Mouse (Mus musculus): ENCODE results near the gene Epb41l2.

Epb41l2 gene

GRCm38 (mm10) chr10:25499323-25500071 lies 139.9 kb downstream of the Epb41l2 start:
- DNase-seq (ENCODE audit: low spot score), result no peak

DNA sequence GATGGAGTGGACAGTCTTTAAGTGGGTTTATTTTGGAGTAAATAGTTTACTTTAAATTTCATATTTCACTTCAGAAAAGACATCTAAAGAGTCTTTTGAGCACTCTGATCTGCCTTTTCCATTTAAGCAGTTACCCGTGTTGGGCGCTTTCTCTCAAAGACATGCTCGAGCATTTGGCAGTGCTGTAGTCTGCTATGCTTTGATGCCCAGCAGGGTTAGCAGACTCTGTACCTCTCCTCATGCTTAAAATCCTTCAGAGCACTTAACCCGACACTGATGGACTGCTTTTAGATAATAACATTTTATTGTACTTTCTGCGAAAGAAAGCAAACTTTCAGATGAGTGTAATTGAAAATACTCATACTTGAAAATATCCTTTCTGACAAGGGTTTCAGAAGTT lies 143.7 kb downstream of the Epb41l2 start:
- DNase-seq (ENCODE audit: low spot score), result no peak

DNA sequence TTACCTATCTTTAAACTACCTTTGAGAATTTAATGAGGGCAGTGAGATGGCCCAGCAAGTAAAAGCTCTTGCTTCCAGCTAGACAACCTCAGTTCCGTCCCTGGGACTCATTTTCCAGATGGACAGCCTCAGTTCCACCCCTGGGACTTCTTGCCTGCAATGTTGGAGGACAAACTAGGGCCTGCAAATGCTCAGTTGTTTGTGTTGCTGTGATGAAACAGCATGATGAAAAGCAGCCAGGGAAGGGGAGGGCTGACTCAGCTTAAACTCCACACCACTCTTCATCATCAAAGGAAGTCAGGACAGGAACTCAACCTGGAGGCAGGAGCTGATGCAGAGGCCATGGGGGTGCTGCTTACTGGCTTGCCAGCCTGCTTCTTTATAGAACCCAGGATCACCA lies 154.2 kb downstream of the Epb41l2 start:
- no peak for DNase-seq (ENCODE audit: low spot score)

- peak; percentile 21 for DNase-seq (ENCODE audit: low spot score)
Measured at GRCm38 (mm10) chr10:25519954-25520353, 160.4 kb downstream of the Epb41l2 start.

DNA sequence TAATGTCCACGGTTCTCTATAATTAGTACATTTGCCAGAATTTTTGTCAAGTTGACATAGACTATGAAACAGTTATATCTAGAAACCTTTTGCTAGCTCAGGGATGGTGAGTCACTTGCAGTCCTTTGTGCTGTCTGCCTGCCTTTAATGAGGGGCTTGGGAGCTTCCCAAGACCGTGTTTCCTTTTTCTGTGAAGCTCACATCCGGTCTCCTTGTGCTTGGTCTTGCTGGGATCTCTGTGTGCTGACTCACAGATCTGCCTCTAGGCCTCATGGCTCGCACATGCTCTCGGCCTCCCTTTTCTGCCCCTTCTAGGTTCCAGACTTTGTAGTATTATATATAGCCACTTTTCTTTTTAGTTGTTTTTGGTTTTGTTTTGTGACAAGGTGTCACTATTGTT lies 160.8 kb downstream of the Epb41l2 start:
- DNase-seq (ENCODE audit: low spot score), result no peak

GRCm38 (mm10) chr10:25523727-25524126 lies 164.1 kb downstream of the Epb41l2 start:
- DNase-seq (ENCODE audit: low spot score), result no peak

GRCm38 (mm10) chr10:25526156-25526555 lies 166.6 kb downstream of the Epb41l2 start:
- no peak for DNase-seq (ENCODE audit: low spot score)

- no peak for DNase-seq (ENCODE audit: low spot score)
Measured at GRCm38 (mm10) chr10:25526622-25527021, 167.0 kb downstream of the Epb41l2 start.

- DNase-seq (ENCODE audit: low spot score), result no peak
Measured at GRCm38 (mm10) chr10:25527126-25527525, 167.5 kb downstream of the Epb41l2 start.

- no peak for DNase-seq (ENCODE audit: low spot score)
Measured at GRCm38 (mm10) chr10:25531335-25531734, 171.7 kb downstream of the Epb41l2 start.

DNA sequence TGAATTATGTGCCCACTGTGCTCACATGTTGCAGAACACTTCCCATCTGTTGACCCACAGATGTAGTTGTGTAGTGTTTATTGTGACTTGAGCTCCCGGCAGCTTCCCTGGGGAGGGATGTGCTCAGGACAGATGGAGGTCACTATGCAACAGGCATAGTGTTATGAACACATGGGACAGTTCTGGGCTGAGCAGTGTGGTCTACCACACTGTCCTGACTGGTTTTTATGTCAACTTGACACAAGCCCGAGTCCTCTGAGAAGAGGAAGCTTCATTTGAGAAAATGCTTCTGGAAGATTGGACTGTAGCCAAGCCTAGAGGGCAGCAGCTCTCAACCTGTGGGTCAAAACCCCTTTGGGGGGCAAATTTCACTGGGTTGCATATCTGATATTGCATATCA lies 173.5 kb downstream of the Epb41l2 start:
- DNase-seq (ENCODE audit: low spot score), result no peak

GRCm38 (mm10) chr10:25533513-25534246 lies 174.1 kb downstream of the Epb41l2 start:
- DNase-seq (ENCODE audit: low spot score), result no peak

DNA sequence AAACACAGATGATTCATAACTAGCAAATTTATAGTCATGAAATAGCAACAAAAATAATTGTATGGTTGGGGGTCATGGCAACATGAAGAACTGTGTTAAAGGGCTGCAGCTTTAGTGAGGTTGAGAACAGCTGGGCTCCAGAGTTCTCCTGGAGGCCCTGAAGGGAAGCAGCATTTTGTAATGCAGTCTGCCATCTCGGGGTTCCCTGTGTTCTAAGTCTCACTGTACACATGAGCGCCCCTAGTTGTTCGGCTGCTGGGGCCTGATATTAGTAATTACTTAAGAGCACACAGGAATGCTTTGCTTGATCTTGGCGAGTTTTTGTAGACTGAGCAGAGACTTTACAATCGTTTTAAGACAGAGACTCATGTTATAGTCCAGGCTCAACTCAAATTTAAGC lies 174.9 kb downstream of the Epb41l2 start:
- no peak for DNase-seq (ENCODE audit: low spot score)

DNA sequence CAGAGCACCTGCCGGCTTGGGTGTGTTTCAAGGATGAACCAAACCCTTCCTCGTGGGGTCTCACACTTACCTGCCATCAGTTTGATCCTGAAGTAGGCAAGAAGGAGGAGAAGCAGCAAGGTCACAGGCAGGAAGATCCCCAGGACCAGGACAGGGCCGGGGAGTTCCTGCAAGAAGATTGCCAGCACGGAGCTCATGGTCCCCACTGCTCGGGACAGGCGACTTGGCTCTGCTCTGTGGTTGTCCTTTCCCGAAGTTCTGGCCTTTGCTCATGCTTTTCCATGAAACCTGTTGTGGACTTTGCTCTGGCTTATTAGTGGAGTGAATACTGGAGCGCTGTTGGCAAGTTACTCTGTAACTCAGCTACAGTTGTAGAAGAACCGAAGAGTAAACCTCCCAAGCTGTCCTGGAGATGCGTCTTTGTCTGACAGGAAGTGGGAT lies 176.3 kb downstream of the Epb41l2 start, which contains the start of gene Smlr1:
TSS of gene Smlr1 (minus strand) at position 377 of the 441 bp plus-strand sequence.
- DNase-seq (ENCODE audit: low spot score), result no peak

DNA sequence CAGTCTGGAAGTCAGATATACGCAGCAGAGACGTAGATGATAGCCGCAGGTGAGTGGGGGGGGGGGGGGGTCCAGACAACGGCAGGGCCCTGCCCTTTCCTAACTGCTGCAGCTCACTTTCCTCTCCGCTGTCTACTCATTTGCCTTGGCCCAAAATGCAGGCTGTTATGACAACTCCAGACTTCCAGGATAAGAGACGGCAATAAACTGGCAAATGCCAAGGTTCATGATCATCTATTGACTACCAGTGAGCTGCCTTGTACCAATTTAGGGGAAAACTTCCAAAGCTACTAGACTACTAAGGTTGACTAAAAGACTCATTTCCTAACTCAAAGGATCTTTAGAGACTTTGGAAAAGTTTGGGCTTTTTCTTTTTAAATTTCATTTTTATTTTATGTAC lies 177.0 kb downstream of the Epb41l2 start:
- no peak for DNase-seq (ENCODE audit: low spot score)

DNA sequence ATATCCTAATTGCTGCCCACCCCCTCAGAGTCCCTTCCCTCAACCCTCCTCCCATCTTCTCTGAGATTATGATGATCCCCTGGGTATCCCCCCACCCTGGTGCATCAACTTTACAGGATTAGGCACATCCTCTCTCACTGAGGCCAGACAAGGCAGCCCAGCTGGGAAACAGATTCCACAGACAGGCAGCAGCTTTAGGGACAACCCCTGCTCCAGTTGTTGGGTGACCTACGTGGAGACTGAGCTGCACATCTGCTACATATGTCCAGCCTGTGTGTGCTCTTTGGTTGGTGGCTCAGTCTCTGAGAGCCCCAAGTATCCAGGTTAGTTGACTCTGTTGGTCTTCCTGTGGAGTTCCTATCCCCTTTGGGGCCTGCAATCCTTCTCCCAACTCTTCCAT lies 179.1 kb downstream of the Epb41l2 start:
- DNase-seq (ENCODE audit: low spot score), result no peak

DNA sequence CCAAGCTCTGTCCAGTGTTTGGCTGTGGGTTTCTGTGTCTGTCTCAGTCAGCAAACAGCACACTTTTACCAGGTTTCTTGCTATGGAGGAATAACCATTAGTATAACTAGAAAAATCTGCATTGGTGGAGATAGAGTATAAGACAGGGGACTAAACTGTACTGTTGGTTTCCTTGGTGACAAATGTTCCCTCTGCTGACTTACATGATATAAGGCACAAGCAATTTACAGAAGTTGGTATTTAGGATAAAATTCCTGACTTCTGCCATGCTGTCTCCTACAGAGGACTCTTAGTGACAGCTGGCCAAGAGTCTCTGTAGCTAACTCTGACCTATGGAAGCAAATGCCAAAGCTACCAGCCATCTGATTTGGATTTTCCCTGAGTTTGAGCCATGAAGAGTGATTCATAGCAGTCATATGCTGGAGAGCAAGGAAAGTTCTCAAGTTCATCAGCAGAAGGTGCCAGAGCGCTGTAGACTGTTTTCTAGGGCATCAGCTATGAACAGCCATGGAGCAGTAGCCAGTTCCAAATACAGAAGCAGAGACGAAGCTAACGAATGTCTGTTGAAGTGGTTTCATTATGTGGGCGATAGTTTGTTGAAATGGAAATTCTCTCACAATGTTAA lies 179.7 kb downstream of the Epb41l2 start:
- no peak for DNase-seq (ENCODE audit: low spot score)

GRCm38 (mm10) chr10:25539771-25540168 lies 180.2 kb downstream of the Epb41l2 start:
- no peak for DNase-seq (ENCODE audit: low spot score)

- no peak for DNase-seq (ENCODE audit: low spot score)
Measured at GRCm38 (mm10) chr10:25541097-25541496, 181.5 kb downstream of the Epb41l2 start.

DNA sequence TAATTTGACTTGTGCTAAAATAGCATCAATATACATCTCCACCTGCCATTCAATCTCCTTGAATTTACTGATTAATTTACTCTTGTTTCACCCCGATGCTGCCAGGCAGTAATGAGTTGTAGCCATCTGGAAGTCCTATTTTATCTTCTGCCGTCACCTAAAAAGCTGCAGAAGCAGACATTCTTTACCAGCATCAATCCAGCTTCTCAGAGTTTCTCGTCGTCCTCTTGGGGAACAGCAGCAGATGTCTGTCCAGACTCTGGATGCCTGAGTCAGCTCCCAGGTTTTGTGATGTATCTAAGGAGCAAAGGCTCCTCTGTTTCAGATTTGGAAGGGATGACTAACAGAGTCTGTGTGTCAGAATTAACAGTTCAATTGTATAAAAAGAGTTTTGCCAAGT lies 193.3 kb downstream of the Epb41l2 start:
- no peak for DNase-seq (ENCODE audit: low spot score)

- DNase-seq (ENCODE audit: low spot score), result peak; percentile 36
Measured at GRCm38 (mm10) chr10:25571319-25572240, 212.0 kb downstream of the Epb41l2 start.

Data from retina, embryonic 14.5 days (tissue).